Mouse (Mus musculus) ES-Bruce4 (cell line): ENCODE measurements around the gene Olfr370.

ENCODE experiments used
- CTCF ChIP-seq: IDR thresholded peaks from one replicate; pipeline ENCODE4 v1.8.1; 2011; ENCODE audit warnings: low read depth, low read length
- EP300 ChIP-seq: IDR thresholded peaks from 2 replicates; pipeline ENCODE4 v1.6.1; 2011; ENCODE audit warnings: low read depth, low read length; ENCODE audit not compliant: insufficient read depth
- POLR2A ChIP-seq: IDR thresholded peaks from one replicate; pipeline ENCODE4 v1.8.1; 2011; ENCODE audit warnings: low read length; ENCODE audit not compliant: insufficient read depth

DNA sequence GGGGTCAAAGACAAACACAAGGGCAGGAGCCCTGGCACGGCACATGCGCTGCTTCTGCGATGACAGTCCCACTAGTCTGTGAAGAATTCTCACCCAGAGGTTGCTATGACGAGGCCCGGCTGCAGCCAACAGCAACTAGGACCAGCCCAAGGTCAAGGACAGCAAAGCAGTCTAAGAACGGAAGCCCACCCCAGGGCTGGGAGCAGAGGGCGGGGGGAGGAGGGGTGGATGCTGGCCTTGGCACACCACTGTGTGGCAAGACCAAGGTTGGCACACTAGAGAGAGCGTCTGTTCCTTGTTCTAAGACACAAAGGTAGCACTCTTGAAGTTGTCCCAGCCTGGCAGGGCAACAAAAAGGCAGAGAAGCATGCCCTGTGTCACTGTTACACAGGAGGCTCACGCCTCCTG, 41.8 kb downstream of the Olfr370 start:
- TF ChIP-seq POLR2A (no peak), CTCF (no peak), EP300 (no peak)
